Mouse (Mus musculus): ENCODE measurements around the gene Nfkbia.

DNA sequence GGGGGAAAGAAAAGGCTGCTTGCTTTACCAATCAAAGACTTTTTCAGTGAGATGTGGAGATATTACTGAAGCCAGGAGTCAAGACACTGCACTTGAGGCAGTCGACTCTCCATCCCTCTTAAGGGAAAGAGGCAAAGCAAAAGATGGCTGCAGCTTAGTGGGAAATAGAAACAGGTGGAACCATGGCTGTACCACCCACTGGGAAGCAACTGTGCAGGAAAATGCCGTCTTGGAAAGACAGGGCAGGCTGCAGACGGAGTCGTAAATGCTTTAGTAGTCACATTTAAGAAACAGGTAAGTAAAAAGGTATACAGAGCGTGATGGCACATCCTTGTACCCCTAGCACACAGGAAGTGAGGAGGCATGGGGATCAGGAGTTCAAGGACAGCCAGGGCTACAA, 29.4 kb downstream of the Nfkbia start:
- TF ChIP-seq EP300 (IDR thresholded peaks at IDR 0.05; ENCODE audit: low read depth in 1 of 2, low read length in 2 of 2) = no peak
- no peak for TF ChIP-seq POLR2A (IDR thresholded peaks at IDR 0.05; ENCODE audit: control insufficient read depth in 1 of 2, insufficient read depth in 1 of 2, low read depth in 1 of 2, low read length in 2 of 2, poor library complexity in 1 of 2)
- TF ChIP-seq GATA1 (IDR thresholded peaks at IDR 0.05; ENCODE audit: low read depth, low read length) = no peak
- TF ChIP-seq POLR2AphosphoS2 (IDR thresholded peaks at IDR 0.05; ENCODE audit: low read length) = no peak
- TF ChIP-seq CTCF (IDR thresholded peaks at IDR 0.05 in 2 of 3, conservative IDR thresholded peaks at IDR 0.05 in 1 of 3; ENCODE audit: control insufficient read depth in 1 of 3, insufficient read depth in 1 of 3, low read depth in 2 of 3, low read length in 3 of 3, poor library complexity in 1 of 3, severe bottlenecking in 1 of 3) = no peak
- TF ChIP-seq TCF12 (IDR thresholded peaks at IDR 0.05; ENCODE audit: low read depth, low read length) = no peak
- TF ChIP-seq RCOR1 (IDR thresholded peaks at IDR 0.05; ENCODE audit: low read depth, low read length) = no peak
- TF ChIP-seq SMC3 (IDR thresholded peaks at IDR 0.05; ENCODE audit: low read depth, low read length) = no peak
